Mouse (Mus musculus): ENCODE measurements at regions not wholly inside any gene's neighbourhood (a gene's known extent, or its start where the extent isn't known, plus 50 kb on each side); places are given as distances from the start of the nearest gene placed in this dataset.

- CTCF ChIA-PET = no interaction called here
- POLR2A ChIA-PET = interaction anchor here in 3 of 4 experiments (1.1 to 1.3 kb wide), 3 partner anchors 10 to 100 kb away, joined by 3 to 4 read pairs (median 3); no protein-coding TSS in a partner anchor
Observed at GRCm38 (mm10) chr6:31995977-31996376, 54.1 kb upstream of the 1700012A03Rik start.

- ChIA-PET POLR2A (interaction anchor here in 3 of 4 experiments (0.8 to 1.3 kb wide), 4 partner anchors 9 to 99 kb away, joined by 3 to 4 read pairs (median 3); no protein-coding TSS in a partner anchor), CTCF (no interaction called here)
Observed at GRCm38 (mm10) chr6:31995249-31995648, 54.8 kb upstream of the 1700012A03Rik start.

GRCm38 (mm10) chr6:31985698-31986097 is 64.3 kb upstream of the 1700012A03Rik start:
- POLR2A ChIA-PET = interaction anchor here in 3 of 4 experiments (0.7 to 1.5 kb wide), 3 partner anchors 10 to 1262 kb away, joined by 3 to 7 read pairs (median 4); no protein-coding TSS in a partner anchor
- CTCF ChIA-PET = interaction anchor here in 2 of 4 experiments (0.5 to 0.7 kb wide), 2 partner anchors 9 to 487 kb away, joined by 3 to 5 read pairs; no protein-coding TSS in a partner anchor

- CTCF ChIA-PET = no interaction called here
- POLR2A ChIA-PET = interaction anchor here in 1 of 4 experiments (0.6 kb wide), 1 partner anchor 1112 kb away, joined by 3 read pairs; no protein-coding TSS in a partner anchor
Observed at GRCm38 (mm10) chr6:31976705-31977104, 73.3 kb upstream of the 1700012A03Rik start.

GRCm38 (mm10) chr6:31948063-31948481 is 102.0 kb upstream of the 1700012A03Rik start:
- POLR2A ChIA-PET = interaction anchor here in 3 of 4 experiments (0.9 to 2.7 kb wide), 13 partner anchors 8 to 380 kb away, joined by 3 to 56 read pairs (median 5); no protein-coding TSS in a partner anchor
- CTCF ChIA-PET = interaction anchor here (0.6 to 1.7 kb wide), 9 partner anchors 10 to 422 kb away, joined by 3 to 6 read pairs (median 3); no protein-coding TSS in a partner anchor

GRCm38 (mm10) chr6:31946572-31946971 is 103.5 kb upstream of the 1700012A03Rik start:
- CTCF ChIA-PET = no interaction called here

GRCm38 (mm10) chr6:31945347-31945746 is 104.7 kb upstream of the 1700012A03Rik start:
- POLR2A ChIA-PET = interaction anchor here in 1 of 4 experiments (0.6 kb wide), 1 partner anchor 384 kb away, joined by 3 read pairs; no protein-coding TSS in a partner anchor
- CTCF ChIA-PET = no interaction called here

More at GRCm38 (mm10) chr6:31946572-31946971, 103.5 kb upstream of the 1700012A03Rik start:
- POLR2A ChIA-PET = interaction anchor here in 2 of 4 experiments (0.6 to 2.7 kb wide), 2 partner anchors 10 to 198 kb away, joined by 5 to 56 read pairs; no protein-coding TSS in a partner anchor

- ChIA-PET POLR2A (interaction anchor here in 1 of 4 experiments (0.6 kb wide), 1 partner anchor 383 kb away, joined by 3 read pairs; no protein-coding TSS in a partner anchor), CTCF (no interaction called here)
Observed at GRCm38 (mm10) chr6:31944546-31944945, 105.5 kb upstream of the 1700012A03Rik start.

GRCm38 (mm10) chr6:31942696-31943095 is 107.3 kb upstream of the 1700012A03Rik start:
- ChIA-PET CTCF (interaction anchor here in 1 of 4 experiments (1.0 kb wide), 1 partner anchor 9 kb away, joined by 4 read pairs; no protein-coding TSS in a partner anchor), POLR2A (interaction anchor here in 2 of 4 experiments (0.5 to 1.3 kb wide), 2 partner anchors 8 to 1611 kb away, joined by 4 to 5 read pairs; no protein-coding TSS in a partner anchor)

- ChIA-PET CTCF (interaction anchor here (0.6 to 2.5 kb wide), 20 partner anchors 9 to 991 kb away, joined by 3 to 13 read pairs (median 5); no protein-coding TSS in a partner anchor), POLR2A (interaction anchor here in 3 of 4 experiments (0.6 to 8.1 kb wide), 11 partner anchors 10 to 94 kb away, joined by 3 to 56 read pairs (median 13); no protein-coding TSS in a partner anchor)
Observed at GRCm38 (mm10) chr6:31938216-31938814, 111.7 kb upstream of the 1700012A03Rik start.

- ChIA-PET POLR2A (interaction anchor here in 3 of 4 experiments (0.5 to 8.1 kb wide), 15 partner anchors 11 to 300 kb away, joined by 3 to 56 read pairs (median 5); no protein-coding TSS in a partner anchor), CTCF (interaction anchor here (0.6 to 2.5 kb wide), 11 partner anchors 11 to 420 kb away, joined by 3 to 13 read pairs (median 5); no protein-coding TSS in a partner anchor)
Observed at GRCm38 (mm10) chr6:31937146-31937545, 112.9 kb upstream of the 1700012A03Rik start.

- ChIA-PET CTCF (interaction anchor here in 1 of 4 experiments (1.6 kb wide), 1 partner anchor 269 kb away, joined by 3 read pairs; no protein-coding TSS in a partner anchor), POLR2A (interaction anchor here in 3 of 4 experiments (0.9 to 8.1 kb wide), 9 partner anchors 8 to 38 kb away, joined by 3 to 56 read pairs (median 12); no protein-coding TSS in a partner anchor)
Observed at GRCm38 (mm10) chr6:31934826-31935225, 115.2 kb upstream of the 1700012A03Rik start.

- POLR2A ChIA-PET = interaction anchor here in 3 of 4 experiments (0.6 to 8.1 kb wide), 13 partner anchors 9 to 246 kb away, joined by 3 to 56 read pairs (median 6); no protein-coding TSS in a partner anchor
- CTCF ChIA-PET = interaction anchor here in 2 of 4 experiments (0.5 to 1.6 kb wide), 2 partner anchors 268 to 1146 kb away, joined by 3 to 5 read pairs; no protein-coding TSS in a partner anchor
Observed at GRCm38 (mm10) chr6:31933956-31934355, 116.1 kb upstream of the 1700012A03Rik start.

- ChIA-PET CTCF (interaction anchor here in 3 of 4 experiments (0.5 to 1.6 kb wide), 5 partner anchors 10 to 1241 kb away, joined by 3 to 5 read pairs (median 4); no protein-coding TSS in a partner anchor), POLR2A (interaction anchor here in 3 of 4 experiments (0.6 to 8.1 kb wide), 15 partner anchors 9 to 404 kb away, joined by 3 to 56 read pairs (median 6); no protein-coding TSS in a partner anchor)
Observed at GRCm38 (mm10) chr6:31933364-31933763, 116.7 kb upstream of the 1700012A03Rik start.

GRCm38 (mm10) chr6:31931116-31931515 is 118.9 kb upstream of the 1700012A03Rik start:
- ChIA-PET CTCF (no interaction called here), POLR2A (no interaction called here)

- ChIA-PET CTCF (interaction anchor here in 1 of 4 experiments (0.7 kb wide), 1 partner anchor 9 kb away, joined by 3 read pairs; no protein-coding TSS in a partner anchor), POLR2A (no interaction called here)
Observed at GRCm38 (mm10) chr6:31929165-31929564, 120.9 kb upstream of the 1700012A03Rik start.

GRCm38 (mm10) chr6:31927181-31927580 is 122.9 kb upstream of the 1700012A03Rik start:
- ChIA-PET POLR2A (interaction anchor here in 1 of 4 experiments (0.9 kb wide), 1 partner anchor 54 kb away, joined by 3 read pairs; no protein-coding TSS in a partner anchor), CTCF (interaction anchor here in 1 of 4 experiments (0.6 kb wide), 1 partner anchor 11 kb away, joined by 3 read pairs; no protein-coding TSS in a partner anchor)

- CTCF ChIA-PET = interaction anchor here in 2 of 4 experiments (0.6 to 1.3 kb wide), 2 partner anchors 13 to 41 kb away, joined by 3 to 5 read pairs; no protein-coding TSS in a partner anchor
- POLR2A ChIA-PET = interaction anchor here in 2 of 4 experiments (0.8 to 1.2 kb wide), 2 partner anchors 9 to 23 kb away, joined by 3 read pairs; no protein-coding TSS in a partner anchor
Observed at GRCm38 (mm10) chr6:31924669-31925046, 125.4 kb upstream of the 1700012A03Rik start.

Measured in embryonic stem cell, embryonic (primary cell).